Mouse (Mus musculus) retina, embryonic 14.5 days (tissue): ENCODE measurements around the gene Etv6.

Experiments used
- DNase-seq: peaks from one replicate; pipeline ENCODE4 v3.0.0-alpha.2; 2015; ENCODE audit warnings: low spot score

Etv6 gene

DNA sequence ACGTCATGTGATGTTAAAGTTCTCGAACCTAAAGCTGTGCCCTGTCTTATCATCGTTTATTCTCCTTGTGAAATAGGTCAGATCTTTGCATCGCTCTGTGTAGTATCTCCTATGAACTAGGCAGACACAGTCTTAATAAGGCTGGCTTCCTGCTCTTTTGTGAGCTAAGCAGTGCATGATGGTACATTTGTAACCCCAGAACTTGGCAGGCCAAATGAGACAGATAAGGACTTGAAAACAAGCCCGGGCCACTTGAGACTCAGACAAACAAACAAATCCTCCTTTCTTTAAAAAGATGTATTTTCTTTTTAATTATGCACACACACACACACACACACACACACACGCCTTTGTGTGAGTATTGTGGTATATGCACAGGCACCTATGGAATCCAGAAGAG, 42.5 kb downstream of the Etv6 start:
- DNase-seq = no peak

DNA sequence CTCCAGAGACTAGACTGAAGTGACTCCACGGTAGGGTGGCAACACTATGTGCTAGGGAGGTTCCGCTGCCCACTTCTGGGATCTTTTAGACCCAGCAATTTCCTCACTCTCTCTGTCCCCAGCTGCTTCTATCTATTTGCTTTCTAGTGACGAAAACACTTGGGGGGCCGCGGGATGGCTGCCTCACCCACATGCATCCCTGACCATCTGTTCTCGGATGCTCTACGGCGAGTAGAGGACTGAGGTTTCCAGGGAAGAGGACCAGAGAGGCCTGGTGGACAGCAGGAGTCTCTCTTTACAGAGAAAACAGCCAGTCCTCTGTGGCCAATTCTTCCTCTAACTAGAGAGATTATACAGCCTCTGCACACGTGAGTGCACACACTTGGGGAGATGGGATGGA, 43.6 kb downstream of the Etv6 start:
- DNase-seq = no peak

DNA sequence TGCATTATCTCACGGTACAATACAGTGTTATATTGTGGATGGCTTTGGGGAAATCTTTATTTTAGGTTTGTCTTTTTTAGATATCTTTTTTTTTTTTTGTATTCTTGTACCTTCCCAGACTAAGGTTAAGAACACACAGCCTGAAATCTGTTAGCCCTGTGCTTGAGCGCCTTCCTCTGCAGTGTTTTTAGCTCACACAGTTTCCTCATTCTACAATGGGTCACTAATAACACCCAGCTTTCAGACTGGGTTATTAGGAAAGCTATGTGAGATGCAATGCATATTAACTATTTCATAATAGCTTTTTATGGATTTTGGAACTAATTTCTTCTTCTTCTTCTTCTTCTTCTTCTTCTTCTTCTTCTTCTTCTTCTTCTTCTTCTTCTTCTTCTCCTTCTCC, 44.1 kb downstream of the Etv6 start:
- no peak for DNase-seq

DNA sequence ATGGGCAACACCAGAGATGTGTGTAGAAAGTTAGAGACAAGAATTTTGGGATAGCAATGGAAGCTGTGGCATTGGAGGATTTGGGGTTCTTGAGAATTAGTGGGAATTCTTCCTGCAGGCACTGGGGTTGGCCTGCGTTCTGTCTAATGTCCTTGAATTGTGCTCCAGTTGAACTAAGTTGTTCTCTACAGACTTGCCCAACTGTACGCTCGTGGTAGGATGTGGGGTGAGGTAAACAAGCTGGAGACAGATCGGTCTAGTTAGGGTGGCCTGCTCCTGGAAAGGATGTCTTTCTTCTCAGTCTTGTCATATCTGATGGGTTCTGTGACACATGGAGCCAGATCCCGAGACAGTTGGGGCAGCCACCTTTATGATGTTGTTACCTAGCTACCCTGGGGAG, 45.4 kb downstream of the Etv6 start:
- no peak for DNase-seq

DNA sequence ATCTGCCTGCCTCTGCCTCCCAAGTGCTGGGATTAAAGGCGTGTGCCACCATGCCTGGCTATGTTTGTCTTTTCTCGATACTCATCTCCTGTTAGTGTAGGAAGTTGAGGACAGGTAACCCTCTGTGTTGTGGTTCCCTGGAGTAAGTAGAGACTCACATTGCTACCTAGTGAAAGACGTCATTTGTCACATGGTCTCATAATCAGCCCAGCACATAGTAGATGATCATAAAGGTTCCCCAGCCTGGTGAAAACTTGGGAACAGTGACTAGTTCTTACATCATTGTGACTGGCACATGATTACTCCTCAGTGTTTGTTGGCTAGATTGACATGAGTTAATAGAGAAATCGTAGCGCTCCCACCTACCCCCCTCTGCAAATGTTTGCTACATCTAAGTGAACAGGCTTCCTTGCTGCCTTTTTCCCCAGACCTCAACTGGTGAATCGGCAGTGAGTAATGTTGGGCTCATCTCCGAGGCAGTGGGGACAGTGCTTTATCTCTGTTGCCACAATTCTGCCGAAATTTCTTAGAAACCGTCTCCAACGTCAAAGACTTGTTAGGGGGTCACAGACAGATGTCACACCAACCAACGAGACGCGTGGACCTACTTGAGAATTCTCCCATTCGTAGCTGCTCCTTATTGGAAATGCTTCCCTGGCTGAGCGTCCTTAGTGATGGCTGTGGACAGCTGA, 46.9 kb downstream of the Etv6 start:
- no peak for DNase-seq

DNA sequence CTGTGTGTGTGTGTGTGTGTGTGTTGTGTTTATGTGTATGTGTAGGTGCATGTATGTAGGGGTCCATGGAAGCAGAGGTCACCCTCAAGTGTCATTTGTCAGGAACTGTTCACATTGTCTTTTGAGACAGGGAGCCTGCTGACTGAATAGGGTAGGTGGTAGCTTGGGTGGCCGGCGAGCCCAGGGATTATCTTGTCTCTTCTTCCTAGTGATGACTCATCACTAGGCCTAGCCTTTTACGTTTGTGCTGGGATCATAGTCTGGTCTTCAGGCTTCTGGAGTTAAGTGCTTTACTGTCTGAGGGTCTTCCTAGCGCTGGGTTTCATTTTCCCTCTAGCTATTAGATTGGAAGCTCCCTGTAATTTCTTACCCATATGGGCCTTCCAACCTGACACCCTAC, 47.9 kb downstream of the Etv6 start:
- DNase-seq = no peak

DNA sequence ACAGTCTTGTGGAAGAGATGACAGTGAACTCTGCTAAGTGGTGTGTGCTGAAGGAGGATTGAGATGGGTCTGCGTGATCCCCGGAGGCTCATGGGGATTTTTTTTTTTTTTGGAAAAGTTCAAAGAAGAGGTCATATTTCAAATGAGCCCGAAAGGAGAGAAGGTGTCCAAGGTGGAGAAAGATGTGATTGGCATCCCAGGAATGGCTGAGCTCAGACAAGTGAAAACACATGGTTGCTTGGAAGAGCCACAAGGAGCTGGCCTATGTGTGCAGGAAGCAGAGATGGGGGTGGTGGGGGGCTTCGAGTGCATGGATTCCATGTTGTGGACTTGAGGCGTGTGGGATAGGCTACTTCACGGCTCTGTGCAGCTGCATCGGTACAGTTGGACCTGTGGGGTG, 50.9 kb downstream of the Etv6 start:
- no peak for DNase-seq

DNA sequence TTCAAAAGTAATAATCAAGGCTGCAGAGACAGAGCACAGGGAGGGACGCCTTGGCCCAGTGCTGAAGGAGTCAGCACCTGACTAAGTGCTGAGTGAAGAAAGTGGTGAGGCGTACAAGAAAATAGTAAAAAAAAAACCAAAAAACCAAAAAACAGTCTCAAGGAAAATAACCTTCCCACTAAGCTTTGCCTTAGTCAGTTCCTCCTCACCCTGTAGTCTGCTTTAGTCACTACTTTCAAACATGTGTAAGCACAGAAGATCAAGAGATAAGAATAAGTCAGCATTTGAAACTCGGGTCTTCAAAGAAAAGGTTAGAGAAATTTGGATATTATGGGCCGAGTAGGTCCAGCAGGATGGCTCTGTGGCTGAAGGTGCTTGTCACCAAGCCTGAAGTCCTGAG, 52.2 kb downstream of the Etv6 start:
- DNase-seq = no peak

DNA sequence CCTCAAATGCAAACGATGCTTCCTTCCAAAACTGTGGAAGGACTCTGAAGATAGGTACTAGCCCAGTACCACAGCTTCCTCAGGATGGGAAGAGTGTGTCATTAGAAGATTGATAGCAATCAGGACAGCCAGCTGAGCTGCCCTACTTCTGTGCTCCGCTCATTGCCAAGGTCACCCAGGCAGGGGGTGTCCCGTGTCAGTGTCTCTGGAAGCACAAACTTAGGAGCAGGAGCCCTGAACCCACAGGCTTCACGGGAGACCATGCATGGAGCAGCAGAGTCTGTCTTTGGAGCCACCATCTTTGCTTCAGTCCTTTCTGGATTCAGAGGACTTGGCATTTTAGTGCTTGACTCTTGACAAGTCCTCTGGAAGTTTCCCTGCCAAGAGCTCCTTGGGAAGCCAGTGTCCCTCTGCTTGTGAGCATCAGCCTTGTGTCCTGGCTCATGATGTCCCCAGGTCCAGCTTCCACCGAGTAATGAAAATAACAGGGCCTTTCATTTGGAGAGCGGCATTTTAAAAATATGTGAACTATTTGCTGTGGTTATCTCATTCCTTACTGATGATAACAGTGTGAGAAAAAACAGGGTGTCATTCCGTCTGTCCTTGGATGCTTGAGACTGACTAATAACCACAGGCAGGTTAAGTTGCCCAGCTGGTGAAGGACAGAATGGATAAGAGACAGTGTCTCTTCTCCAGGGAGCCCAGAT, 54.3 kb downstream of the Etv6 start:
- DNase-seq = no peak

DNA sequence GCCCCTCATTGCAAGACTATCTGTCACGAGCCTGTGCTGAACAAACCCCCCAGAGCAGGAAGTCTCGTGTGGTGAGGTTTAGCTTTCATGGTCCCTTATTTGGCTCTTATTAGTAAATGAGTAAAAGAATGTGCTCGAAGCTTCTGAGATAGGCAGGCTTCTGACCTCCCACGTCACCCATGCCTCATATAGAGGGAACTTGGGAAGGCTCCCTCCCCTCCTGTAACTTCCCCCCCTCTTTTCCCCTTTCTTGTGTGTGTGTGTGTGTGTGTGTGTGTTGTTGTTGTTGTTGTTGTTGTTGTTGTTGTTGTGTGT, 54.8 kb downstream of the Etv6 start:
- no peak for DNase-seq

DNA sequence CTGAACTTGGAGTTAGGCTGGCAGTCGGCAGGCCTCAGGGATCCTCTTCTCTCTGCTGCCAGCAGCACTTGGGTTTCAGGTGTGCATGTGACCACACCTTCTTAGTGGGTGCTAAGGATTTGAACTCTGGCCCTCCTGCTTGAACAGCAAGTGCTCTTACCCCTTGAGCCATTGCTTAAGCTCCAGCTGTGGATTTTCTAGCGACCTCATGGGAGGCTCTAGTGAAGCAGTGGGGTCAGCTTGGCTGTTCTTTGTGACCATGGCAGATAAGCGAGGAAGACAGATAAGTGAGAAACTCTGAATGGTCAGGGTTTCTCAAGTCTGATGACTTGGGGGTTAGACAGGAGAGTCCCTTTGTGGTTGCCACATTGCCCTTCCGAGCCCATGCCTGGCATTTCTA, 55.4 kb downstream of the Etv6 start:
- no peak for DNase-seq

DNA sequence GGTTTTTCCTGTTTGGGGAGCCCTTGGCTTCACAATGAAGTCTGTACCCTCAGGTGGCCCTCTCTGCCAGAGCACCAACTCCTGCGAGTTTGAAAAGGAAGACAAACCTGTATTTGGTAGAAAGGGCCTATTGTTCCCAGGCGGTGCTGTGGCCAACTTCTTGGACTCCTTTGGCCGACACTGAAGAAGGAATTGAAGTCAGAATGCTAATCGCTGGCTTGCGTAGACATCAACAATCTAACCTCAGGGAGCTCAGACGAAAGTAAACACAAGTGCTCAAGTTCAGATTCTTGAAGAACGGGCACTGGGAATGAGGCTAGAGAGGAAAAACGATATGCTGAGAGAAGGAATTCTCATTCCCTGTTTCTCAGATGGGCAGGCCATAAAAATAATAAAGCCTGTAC, 55.9 kb downstream of the Etv6 start:
- DNase-seq = no peak

DNA sequence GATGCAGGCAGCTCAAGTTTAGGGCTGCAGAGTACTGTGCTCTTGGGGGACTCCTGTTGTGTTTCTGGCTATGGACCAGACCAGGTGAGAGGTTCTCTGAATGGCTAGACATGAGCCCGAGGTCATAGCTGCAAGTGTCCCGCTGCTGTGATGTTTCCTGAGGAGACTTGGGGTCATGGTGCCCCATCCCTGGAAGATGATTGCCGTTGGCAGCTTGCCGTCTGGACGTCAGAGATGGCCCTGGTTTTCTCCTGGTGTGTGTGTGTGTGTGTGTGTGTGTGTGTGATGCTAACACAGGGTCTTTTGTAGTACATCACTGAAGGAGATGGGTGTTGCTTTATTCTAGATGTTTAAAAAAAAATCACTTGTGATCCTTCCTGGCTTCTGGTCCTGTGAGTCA, 58.6 kb downstream of the Etv6 start:
- no peak for DNase-seq

DNA sequence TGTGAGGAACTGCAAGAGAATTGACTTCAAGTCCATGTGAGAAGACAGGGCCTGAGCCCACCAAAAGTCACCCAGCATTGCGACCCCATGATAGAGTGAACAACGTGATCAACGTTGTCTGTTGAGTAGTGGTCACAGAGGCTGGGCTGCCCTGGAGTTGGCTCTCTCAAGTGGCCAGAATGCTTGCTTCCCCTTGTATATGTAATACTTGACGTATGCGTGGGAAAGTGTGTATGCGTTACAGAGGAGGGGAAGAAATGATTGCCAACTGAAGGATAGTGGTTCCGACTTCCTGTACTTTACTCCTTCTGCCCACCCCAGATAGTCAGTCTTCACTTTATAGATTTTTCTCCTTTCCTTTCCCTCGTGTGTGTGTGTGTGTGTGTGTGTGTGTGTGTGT, 59.1 kb downstream of the Etv6 start:
- no peak for DNase-seq

DNA sequence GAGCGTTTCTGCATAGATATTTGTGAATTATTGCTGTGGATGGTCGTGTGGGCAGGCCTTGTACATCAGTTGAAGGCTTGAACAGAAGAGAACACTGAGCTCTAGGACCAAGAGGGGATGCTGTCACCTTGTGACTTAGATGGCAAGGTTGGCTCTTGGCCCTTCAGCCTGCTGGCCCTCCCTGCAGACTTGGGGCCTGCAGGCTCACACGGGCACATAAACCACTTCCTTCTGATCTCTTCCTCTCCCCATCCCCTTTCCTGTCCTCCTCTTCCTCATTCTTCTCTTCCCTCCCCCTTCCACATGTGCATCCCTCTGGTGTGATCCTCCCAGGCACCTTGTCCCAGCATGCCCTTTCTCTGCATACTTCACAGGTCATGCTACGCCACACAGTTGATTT, 60.1 kb downstream of the Etv6 start:
- no peak for DNase-seq

DNA sequence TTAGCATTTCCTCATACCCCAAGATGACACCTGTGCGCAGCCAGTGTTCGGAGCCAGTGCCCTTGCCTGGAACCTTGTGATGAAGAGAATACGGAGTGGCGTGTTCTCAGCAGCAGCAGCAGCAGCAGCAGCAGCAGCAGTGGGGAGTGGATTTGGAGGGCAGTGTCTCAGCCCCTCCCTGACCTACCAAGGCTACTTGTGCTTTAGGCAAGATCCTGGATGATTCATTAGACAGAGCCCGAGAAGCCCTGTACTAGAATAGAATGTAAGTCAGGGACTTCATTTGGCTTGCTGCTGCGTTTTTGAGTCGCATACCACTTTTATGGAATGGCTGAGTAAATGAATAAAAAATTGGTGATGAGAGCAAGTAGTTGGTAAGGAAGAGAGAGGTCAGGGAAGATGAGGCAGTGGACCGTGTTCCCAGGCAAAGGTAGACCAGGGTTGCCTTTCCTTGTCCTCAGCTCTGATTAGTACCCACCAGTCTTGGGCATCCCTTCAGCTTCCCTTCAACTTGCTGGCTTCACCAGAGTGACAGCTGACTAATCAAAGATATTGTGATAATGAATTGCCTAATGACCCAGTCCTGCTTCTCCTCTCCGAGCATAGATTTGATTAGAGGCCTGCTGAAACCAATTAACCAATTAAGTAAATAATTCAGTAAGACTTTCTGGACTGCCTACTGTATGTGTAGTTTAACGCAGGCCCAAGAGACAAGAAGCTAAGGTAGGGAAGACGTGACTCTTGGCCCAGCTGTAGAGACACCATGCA, 64.7 kb downstream of the Etv6 start:
- peak; percentile 32 for DNase-seq

DNA sequence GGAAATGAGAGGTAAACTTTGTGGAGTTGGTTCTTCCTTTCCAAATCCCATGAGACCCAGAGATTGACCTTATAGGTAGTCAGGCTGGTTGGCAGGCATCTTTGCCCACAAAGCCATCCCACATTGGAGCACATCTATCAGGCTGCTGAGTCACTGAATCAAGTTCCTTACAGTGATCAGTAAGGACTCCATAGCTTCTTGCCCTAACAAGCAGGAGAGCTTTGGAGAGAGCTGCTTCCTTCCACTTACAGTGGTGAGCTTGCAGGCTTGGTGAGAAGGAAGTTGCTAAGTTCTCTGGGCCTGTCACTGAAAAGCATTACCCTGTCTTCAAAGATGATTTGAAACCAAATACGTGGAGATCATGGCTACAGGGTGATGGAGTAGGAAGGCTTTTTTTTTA, 66.9 kb downstream of the Etv6 start:
- no peak for DNase-seq

DNA sequence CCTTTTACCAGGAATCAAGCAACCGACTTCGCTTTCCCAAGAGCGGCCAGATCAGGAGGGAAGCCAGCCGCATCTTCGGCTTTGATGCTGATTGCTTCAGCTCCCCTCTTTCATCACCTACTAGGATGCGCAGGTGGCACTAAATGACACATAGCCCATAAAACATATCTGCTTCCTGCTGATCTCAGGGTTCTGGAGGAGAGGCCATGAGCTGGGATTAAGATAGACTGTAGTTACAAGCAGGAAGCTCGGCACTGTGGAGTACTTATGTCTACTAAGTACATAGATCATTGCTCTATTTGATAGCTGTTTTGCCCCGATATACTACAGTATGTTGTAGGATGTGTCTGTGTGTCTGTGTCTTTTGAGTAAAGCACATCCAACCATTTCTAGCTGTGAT, 68.0 kb downstream of the Etv6 start:
- no peak for DNase-seq

DNA sequence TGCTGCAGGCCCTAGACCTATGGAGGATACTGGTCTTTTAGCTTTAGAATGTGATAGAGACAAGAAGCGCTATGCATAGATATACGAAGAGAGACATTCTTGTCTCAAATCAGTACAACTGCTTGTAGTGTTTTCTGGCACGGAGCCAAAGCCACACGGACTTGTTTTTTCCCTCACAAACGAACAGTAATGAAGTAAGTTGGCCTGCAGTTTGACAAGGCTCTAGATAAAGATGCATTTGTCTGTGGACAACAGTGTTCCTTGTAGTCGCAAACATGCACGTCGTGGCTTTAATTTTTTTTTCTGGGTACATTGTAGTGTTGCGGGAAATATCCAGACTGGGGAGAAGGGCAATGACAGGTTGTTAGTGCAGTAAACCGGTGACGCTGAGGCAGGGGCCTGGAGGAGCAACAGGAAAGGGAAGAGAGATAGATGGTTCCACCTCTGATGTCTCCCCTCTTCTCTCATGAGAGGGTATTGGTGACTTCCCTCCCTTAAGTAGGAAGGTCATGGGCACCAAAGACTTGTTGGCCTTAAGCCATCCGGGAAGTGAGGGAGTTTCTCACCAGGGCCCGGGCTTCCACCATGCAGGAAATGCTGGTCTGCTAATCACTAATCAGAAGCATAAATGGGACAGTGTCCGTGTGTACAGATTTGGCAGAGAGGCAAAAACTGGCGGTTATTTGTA, 70.2 kb downstream of the Etv6 start:
- DNase-seq = no peak

DNA sequence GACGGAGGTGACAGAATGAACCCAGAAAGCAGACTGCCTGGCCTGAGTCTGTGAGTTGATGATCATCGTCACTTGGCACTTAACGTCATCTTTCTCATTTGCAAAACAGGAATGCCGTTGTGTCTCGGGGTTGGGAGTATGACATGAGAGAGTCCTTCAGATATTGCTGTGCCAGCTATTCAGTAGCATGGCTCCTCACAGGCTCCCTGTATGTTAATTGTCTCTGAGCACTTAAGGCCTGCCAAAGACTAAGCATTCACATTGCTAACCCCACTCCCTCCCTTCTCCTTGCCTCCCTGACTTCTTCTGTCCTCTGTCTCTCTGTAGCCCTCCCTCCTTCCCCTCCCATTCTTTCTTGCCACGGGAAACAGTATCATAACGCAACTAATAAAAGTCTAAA, 72.2 kb downstream of the Etv6 start:
- no peak for DNase-seq

DNA sequence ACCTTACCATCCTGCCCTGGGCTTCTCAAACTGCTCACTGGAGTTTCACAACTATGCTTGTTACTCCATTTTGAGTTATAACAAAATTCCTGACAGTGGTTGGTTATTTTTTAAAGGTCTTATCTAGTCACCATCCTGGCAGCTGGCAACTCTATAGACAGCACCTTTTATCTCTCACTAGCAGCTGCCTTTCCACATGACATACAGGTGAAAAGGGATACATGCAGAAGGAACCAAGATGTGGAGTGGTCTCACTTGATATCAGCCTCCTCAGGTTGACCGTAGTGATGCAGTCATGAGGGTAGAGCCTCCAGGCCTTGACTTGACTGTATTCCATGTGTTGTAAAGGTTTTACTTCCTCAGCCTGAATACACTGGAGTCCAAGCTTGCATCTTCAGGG, 74.2 kb downstream of the Etv6 start:
- DNase-seq = no peak

DNA sequence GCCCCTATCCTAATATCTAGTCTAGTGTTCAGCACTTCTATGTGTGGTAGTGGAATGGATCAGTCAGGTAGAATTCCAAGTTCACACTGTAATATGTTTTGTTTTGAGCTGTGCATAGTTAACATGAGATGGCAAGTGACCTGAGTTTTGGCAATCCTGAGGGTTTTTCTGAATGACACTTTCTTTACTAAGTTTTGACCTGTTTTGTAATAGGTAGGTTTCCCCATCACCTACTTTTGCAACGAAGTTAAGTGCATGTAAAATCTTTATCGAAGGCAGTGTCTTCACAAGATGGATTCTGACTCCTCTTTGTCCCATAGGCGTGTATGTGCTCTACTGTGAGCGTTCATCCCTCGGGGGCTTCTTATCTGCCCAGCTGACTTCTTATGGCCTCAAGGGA, 74.7 kb downstream of the Etv6 start:
- no peak for DNase-seq

DNA sequence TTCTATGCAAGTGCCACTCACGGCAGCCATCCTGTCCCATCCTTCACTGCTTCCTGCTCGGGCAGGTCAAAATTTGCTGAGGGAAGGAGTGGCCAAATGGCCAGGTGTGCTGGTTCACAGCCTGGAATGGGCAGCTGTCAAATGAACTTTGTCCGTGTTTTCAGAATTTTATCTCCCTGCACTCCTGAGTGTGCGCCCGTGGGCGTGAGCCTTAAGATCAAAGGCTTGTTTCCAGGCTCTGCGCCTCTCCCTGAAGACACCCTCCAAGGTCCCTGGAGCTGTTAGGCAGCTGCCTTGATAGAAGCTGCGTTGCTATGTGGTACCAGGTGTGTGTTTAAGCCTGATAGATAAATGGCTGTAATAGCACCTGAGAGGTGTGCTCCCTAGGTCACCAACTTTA, 76.1 kb downstream of the Etv6 start:
- no peak for DNase-seq
